Mouse (Mus musculus) R1 (cell line): ENCODE data around the gene Slc33a1.
A peak's percentile ranks its signal among the peaks of the same experiment; 100 is the strongest.

Experiments used
- DNase-seq: peaks from one replicate; pipeline ENCODE4 v3.0.0-alpha.2; 2018; ENCODE audit warnings: low read depth, low spot score

Gene Slc33a1

GRCm38 (mm10) chr3:63964100-63964921 lies at the start of gene Slc33a1:
Slc33a1 (minus strand) TSS chr3:63964768.
- DNase-seq = peak; percentile 99

- DNase-seq = no peak
Observed at GRCm38 (mm10) chr3:63988722-63989440, 24.3 kb upstream of the Slc33a1 start.

GRCm38 (mm10) chr3:63986656-63987055 lies 22.1 kb upstream of the Slc33a1 start:
- no peak for DNase-seq

- no peak for DNase-seq
Observed at GRCm38 (mm10) chr3:63977895-63978294, 13.3 kb upstream of the Slc33a1 start.

- peak; percentile 94 for DNase-seq
Observed at GRCm38 (mm10) chr3:63975955-63976908, 11.7 kb upstream of the Slc33a1 start, which contains the start of gene Gmps. Gmps (plus strand) TSS chr3:63976106.

- no peak for DNase-seq
Observed at GRCm38 (mm10) chr3:63965929-63966328, 1.4 kb upstream of the Slc33a1 start.

GRCm38 (mm10) chr3:63964922-63965249 lies 318 bp upstream of the Slc33a1 start:
- DNase-seq = no peak

GRCm38 (mm10) chr3:63963421-63964099 lies 1.0 kb downstream of the Slc33a1 start:
- peak; percentile 11 for DNase-seq

- no peak for DNase-seq
Observed at GRCm38 (mm10) chr3:63949837-63950236, 14.7 kb downstream of the Slc33a1 start.

GRCm38 (mm10) chr3:63941204-63941850 lies 23.2 kb downstream of the Slc33a1 start:
- DNase-seq = no peak

- DNase-seq = no peak
Observed at GRCm38 (mm10) chr3:63938928-63939327, 25.6 kb downstream of the Slc33a1 start.

- peak; percentile 82 for DNase-seq
Observed at GRCm38 (mm10) chr3:63928878-63929859, 35.4 kb downstream of the Slc33a1 start, which contains the start of gene E130311K13Rik. E130311K13Rik (minus strand) TSS chr3:63929472.

- peak; percentile 46 for DNase-seq
Observed at GRCm38 (mm10) chr3:63919634-63920033, 44.9 kb downstream of the Slc33a1 start.

- DNase-seq = no peak
Observed at GRCm38 (mm10) chr3:63910301-63910700, 54.3 kb downstream of the Slc33a1 start.

GRCm38 (mm10) chr3:63905241-63905640 lies 59.3 kb downstream of the Slc33a1 start:
- DNase-seq = no peak

GRCm38 (mm10) chr3:63904157-63904556 lies 60.4 kb downstream of the Slc33a1 start:
- no peak for DNase-seq

- peak; percentile 41 for DNase-seq
Observed at GRCm38 (mm10) chr3:63900021-63900571, 64.5 kb downstream of the Slc33a1 start.

GRCm38 (mm10) chr3:63899309-63899695 lies 65.3 kb downstream of the Slc33a1 start, which contains the start of gene Plch1:
Plch1 (minus strand) TSS chr3:63899472.
- DNase-seq = peak; percentile 87
